Mouse (Mus musculus) brain, embryonic 14.5 days (tissue): ENCODE results near the gene Il18rap.

Source experiments
- CTCF ChIP-seq: fragments of 200-500 bp; IDR thresholded peaks from 2 replicates; pipeline ENCODE4 v1.5.1; 2012; ENCODE audit warnings: inconsistent platforms, mild to moderate bottlenecking, moderate library complexity, borderline replicate concordance; ENCODE audit not compliant: insufficient read depth, insufficient read length; ENCODE audit errors: extremely low read depth
- POLR2A ChIP-seq: fragments of 200-500 bp; IDR thresholded peaks from 2 replicates; pipeline ENCODE4 v1.6.1; 2012; ENCODE audit warnings: mild to moderate bottlenecking, inconsistent platforms, borderline replicate concordance; ENCODE audit not compliant: poor library complexity, insufficient read depth, insufficient read length, severe bottlenecking; ENCODE audit errors: extremely low read depth

DNA sequence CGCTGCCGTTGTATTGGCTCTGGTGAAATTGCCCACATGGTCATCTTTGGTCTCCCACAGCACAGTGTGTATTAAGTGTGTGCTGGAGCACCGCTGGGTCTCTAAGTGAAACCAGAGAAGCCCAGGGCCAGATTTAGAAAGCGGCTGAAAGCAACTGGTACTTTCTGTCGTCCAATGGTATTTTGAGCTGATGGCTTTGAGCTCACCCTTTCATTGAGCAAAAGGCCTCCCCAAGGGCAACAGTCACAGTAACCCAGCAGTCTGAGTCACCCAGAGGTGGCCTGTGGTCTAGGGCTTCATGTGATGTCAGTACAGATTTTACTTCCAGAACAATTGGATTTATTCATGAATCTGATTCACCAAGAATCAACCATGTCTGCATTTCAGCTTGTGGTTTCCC, 71.6 kb downstream of the Il18rap start:
- TF ChIP-seq CTCF (no peak), POLR2A (no peak)
